Mouse (Mus musculus) neural tube, embryonic 11.5 days (tissue): Measurements from ENCODE around the gene Etl4. TPM values are rescaled to one million over a fixed set of nuclear protein-coding genes. Genes with fewer than 3 reads are reported as not detected.

ENCODE experiments used
- ATAC-seq: fragments of 200-750 bp; cut with Nextera tagmentation; 2 replicates; pipeline ENCODE4 v1.8.0; 2017; ENCODE audit warnings: moderate number of reproducible peaks, mild to moderate bottlenecking, moderate TSS enrichment, moderate library complexity; ENCODE audit not compliant: insufficient read depth, low FRiP score, low TSS enrichment
- DNase-seq: peaks from one replicate; pipeline ENCODE4 v3.0.0-alpha.2; 2015; ENCODE audit warnings: low spot score
- H3K27ac ChIP-seq: fragments of 300-500 bp; sonication (generic); 2 replicates; pipeline ENCODE4 v1.5.1; 2014; ENCODE audit warnings: low read depth, mild to moderate bottlenecking, low read length
- H3K27me3 ChIP-seq: fragments of 300-500 bp; sonication (generic); 2 replicates; pipeline ENCODE4 v1.6.1; 2014; ENCODE audit warnings: mild to moderate bottlenecking, low read length, mixed read lengths; ENCODE audit not compliant: control insufficient read depth, insufficient read depth
- H3K36me3 ChIP-seq: fragments of 300-500 bp; sonication (generic); 2 replicates; pipeline ENCODE4 v1.6.1; 2014; ENCODE audit warnings: mild to moderate bottlenecking, low read length, moderate library complexity, mixed read lengths; ENCODE audit not compliant: control insufficient read depth, insufficient read depth
- H3K4me1 ChIP-seq: fragments of 300-500 bp; sonication (generic); 2 replicates; pipeline ENCODE4 v1.6.1; 2014; ENCODE audit warnings: low read length, mixed read lengths; ENCODE audit not compliant: control insufficient read depth, insufficient read depth
- H3K4me2 ChIP-seq: fragments of 300-500 bp; sonication (generic); 2 replicates; pipeline ENCODE4 v1.6.1; 2014; ENCODE audit warnings: low read depth, mild to moderate bottlenecking, moderate library complexity
- H3K4me3 ChIP-seq: fragments of 300-500 bp; sonication (generic); 2 replicates; pipeline ENCODE4 v1.5.1; 2014; ENCODE audit warnings: low read depth, low read length
- H3K9ac ChIP-seq: fragments of 300-500 bp; sonication (generic); 2 replicates; pipeline ENCODE4 v1.6.1; 2014; ENCODE audit warnings: mild to moderate bottlenecking, low read length
- H3K9me3 ChIP-seq: fragments of 300-500 bp; sonication (generic); 2 replicates; pipeline ENCODE4 v1.6.1; 2016; ENCODE audit warnings: low read length; ENCODE audit not compliant: control insufficient read depth
- WGBS: fragments of 180-500 bp; shearing (Covaris S2); extraction: QIAGEN DNeasy Blood & Tissue Kit; methylation state at CpG from one replicate; pipeline ENCODE4 v1.1.7; 2014; 5-methylcytosine and 5-hydroxymethylcytosine counted together
- microRNA-seq: library from miRNA; unstranded; fragments of <30 nt; microRNA quantifications from one replicate; pipeline ENCODE4, GENCODE M21; 2016
- polyA plus RNA-seq: library from polyadenylated mRNA; unstranded; fragments of >200 nt; fragmentation: Nextera tagmentation; extraction: Ambion mirVana; gene quantifications from 2 replicates; pipeline ENCODE4 v1.2.1, GENCODE M21; 2014

Gene Etl4
- polyA plus RNA-seq, 1 experiment from 2014 or later = 19.9 TPM

DNA sequence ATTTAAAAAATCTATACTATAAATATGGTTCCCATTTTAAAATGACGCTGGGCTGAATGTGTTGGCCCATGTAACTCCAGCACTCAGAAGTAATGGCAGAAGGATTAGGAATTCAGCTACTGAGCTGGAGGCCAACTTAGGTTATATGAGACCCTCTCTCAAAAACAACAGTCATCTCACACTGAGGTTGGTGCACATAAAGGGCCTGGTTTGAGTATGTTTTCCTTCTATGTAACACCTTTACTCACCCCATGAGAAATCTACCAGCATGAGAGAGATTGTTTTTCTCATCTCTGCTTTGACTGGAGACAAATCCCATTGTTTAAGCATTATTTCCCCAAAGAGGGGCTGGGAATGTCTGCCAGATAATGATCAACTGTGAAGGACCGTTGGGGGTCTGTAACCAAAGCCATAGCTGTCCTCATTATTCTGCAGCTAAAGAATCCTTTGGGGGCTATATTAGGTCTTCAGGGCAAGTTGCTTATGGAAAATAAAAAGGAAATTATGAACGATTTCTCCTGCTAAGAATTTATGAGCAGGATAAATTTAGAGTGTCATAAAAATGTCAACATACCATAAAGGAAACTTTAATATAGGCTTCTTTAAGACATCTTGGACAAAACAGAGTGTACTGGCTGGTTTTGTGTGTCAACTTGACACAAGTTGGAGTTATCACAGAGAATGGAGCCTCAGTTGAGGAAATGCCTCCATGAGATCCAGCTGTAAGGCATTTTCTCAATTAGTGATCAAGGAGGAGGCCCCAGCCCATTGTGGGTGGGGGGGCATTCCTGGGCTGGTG is 922.2 kb downstream of the Etl4 start:
- DNase-seq = no peak
- WGBS = 81% methylated on average over 3 of the region's 3 CpGs
- Histone ChIP-seq H3K4me1 (no peaks in the 10 kb centered on the region), H3K27me3 (no peaks in the 10 kb centered on the region), H3K36me3 (no peaks in the 10 kb centered on the region), H3K4me3 (no peak overlapping the region), H3K4me2 (no peak overlapping the region), H3K9me3 (no peaks in the 10 kb centered on the region), H3K9ac (no peak overlapping the region), H3K27ac (no peak overlapping the region)
- no peak for ATAC-seq

DNA sequence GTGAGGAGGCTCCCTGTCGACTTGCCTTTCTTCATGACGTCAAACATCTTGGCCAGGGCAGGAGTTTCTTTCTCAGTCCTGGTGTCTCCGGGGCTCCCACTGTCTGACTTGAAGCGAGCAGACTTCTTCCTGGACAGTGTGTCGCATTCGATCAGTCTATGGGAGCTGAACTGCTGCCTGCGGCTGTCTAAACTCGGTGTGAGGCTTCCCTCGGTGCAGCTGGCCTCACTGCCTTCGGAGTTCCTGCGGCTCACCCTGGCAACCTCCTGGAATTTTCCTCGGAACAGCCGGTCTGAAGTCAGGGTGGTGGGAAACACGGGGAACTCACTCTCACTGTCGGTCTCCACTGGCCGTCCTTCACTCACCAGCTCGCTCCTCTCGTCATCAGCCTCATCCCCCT is 939.8 kb downstream of the Etl4 start:
- peaks cover 22% of the 10 kb centered on the region for H3K36me3 ChIP-seq
- no peaks in the 10 kb centered on the region for H3K27me3 ChIP-seq
- H3K4me3 ChIP-seq = no peak overlapping the region
- no peak overlapping the region for H3K9ac ChIP-seq
- no peaks in the 10 kb centered on the region for H3K9me3 ChIP-seq
- ATAC-seq (peak; percentile 41; the same call in 1 of the 2 replicates), DNase-seq (no peak)
- 86% methylated on average over 18 of the region's 18 CpGs for WGBS
- no peak overlapping the region for H3K27ac ChIP-seq
- no peaks in the 10 kb centered on the region for H3K4me1 ChIP-seq
- no peak overlapping the region for H3K4me2 ChIP-seq

Small RNA genes within 50 kb of the gene (microRNA-seq; reads per million reads assigned to microRNA genes)
- gene Gm44457 = not detected
